Mouse (Mus musculus): ENCODE data around the gene Prpf8.

DNA sequence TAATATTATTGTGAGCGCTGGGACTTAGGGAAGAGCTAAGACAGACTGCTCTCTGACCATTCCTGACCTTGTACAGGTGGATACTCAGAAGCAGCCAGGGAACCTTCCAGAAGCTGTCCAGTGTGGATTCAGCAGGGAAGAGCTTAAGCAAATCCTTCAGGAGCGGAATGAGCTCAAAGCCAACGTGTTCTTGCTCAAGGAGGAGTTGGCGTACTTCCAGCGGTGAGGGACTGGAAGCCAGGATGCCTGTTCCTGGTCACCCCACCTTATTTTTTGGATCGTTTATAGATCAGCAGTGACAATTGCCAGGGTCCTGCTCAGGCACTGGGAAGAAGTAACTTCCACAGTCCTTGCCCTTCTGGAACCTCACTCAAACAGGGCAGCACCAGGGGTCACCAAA lies 24.6 kb downstream of the Prpf8 start:
- TF ChIP-seq CTCF (IDR thresholded peaks at IDR 0.05; ENCODE audit: low read depth), result no peak
- no peak for TF ChIP-seq EP300 (optimal IDR thresholded peaks at IDR 0.05)
